Mouse (Mus musculus) heart, postnatal 14 days (tissue): ENCODE results near the gene Mob4. TPM values are rescaled to one million over a fixed set of nuclear protein-coding genes. Genes with fewer than 3 reads are reported as not detected.

ENCODE experiments used
- total RNA-seq, 2 experiments: library from RNA; stranded (reverse); gene quantifications; 2 replicates each; pipeline ENCODE4 v1.2.3; 2021

Gene Mob4
- total RNA-seq, 2 experiments from 2014 or later = 36.6 to 38.2 TPM

Other genes starting within 250 kb of the Mob4 start
- gene Ankrd44, start 204.8 kb upstream of the Mob4 start, total RNA-seq = 10 to 100 TPM; 15.9 to 16.9 TPM
- 100 to 1,000 TPM; 100 to 106 TPM for gene Sf3b1, start 103.8 kb upstream of the Mob4 start, total RNA-seq
- 10 to 100 TPM; 47.3 to 61.7 TPM for gene Coq10b, start 78.5 kb upstream of the Mob4 start, total RNA-seq
- 100 to 1,000 TPM; 125 TPM for gene Hspe1, start 43.1 kb upstream of the Mob4 start, total RNA-seq
- gene Hspd1, start 43.0 kb upstream of the Mob4 start, total RNA-seq = 100 to 1,000 TPM; 331 to 362 TPM
- gene Rftn2, start 95.6 kb downstream of the Mob4 start, total RNA-seq = 10 to 100 TPM; 10.6 to 11.9 TPM
- 1 to 10 TPM; 4.9 to 5.2 TPM for gene Mars2, start 105.9 kb downstream of the Mob4 start, total RNA-seq
- gene Boll, start 232.2 kb downstream of the Mob4 start, total RNA-seq = not detected